Comparison of ENCODE assay signal across 8 mouse cellular contexts in the genomic region with DNA sequence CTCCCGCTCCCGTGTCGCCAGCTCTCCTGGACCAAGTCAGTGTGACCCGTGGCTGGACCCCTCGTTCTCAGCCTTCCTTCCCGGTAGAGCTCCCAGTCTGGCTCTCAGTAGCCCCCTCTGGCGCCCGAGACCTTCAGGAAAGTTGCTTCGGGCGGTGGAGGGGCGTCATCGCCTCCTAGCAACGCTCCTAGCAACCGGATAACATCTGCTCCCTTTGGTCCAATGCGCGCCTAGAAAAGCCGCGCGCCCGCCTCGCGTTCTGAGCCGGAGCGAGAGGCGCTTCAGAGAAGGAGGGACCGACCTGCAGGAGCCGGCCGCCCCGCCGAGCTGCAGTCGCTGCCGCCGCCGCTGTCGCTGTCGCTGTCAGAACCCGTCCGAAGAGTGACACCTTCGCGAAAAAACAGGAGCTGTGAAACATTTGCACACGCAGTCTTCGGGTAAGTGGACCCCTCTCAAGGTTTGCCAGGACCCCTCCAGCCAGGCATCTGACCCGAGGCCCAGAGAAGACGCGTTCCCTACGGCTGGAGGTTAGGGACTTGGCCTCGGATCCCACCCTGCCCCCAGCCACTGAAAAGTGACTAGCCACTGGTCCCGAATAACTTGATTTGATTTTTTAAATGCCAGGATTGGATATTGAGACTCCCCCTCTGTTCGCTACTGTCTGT. TPM values are rescaled to one million over a fixed set of nuclear protein-coding genes. Genes with fewer than 3 reads are reported as not detected.
DNase-seq lines count a peak whose midpoint lies in the region; ATAC-seq and TF ChIP-seq lines count a peak whose summit lies in the region.

No protein-coding gene starts in this region.

- H3K36me3 ChIP-seq in heart, embryonic 12.5 days = no peaks in the 10 kb centered on the region
- no peaks in the 10 kb centered on the region for H3K36me3 ChIP-seq in kidney, embryonic 15.5 days
- no peaks in the 10 kb centered on the region for H3K36me3 ChIP-seq in limb, embryonic 13.5 days
- H3K36me3 ChIP-seq in midbrain, embryonic 16.5 days (ENCODE audit: control insufficient read depth, insufficient read depth, low read length) = no peaks in the 10 kb centered on the region

- no peak for TF ChIP-seq POLR2A in brain, embryonic 14.5 days (IDR thresholded peaks at IDR 0.05; ENCODE audit: borderline replicate concordance, extremely low read depth, insufficient read depth, insufficient read length, poor library complexity, severe bottlenecking)

- peak overlapping the region; percentile 90 for H3K4me2 ChIP-seq in heart, embryonic 12.5 days
- peak overlapping the region; percentile 89 for H3K4me2 ChIP-seq in kidney, embryonic 15.5 days
- peak overlapping the region; percentile 91 for H3K4me2 ChIP-seq in limb, embryonic 13.5 days (replicated peaks)
- H3K4me2 ChIP-seq in midbrain, embryonic 16.5 days (ENCODE audit: low read length) = peak overlapping the region; percentile 95

- peaks cover 28% of the 10 kb centered on the region for H3K27me3 ChIP-seq in heart, embryonic 12.5 days (replicated peaks)
- peaks cover 48% of the 10 kb centered on the region for H3K27me3 ChIP-seq in kidney, embryonic 15.5 days
- peaks cover 40% of the 10 kb centered on the region for H3K27me3 ChIP-seq in limb, embryonic 13.5 days
- no peaks in the 10 kb centered on the region for H3K27me3 ChIP-seq in midbrain, embryonic 16.5 days (ENCODE audit: control insufficient read depth, insufficient read depth, low read depth, low read length)

- peak overlapping the region; percentile 46 for H3K4me3 ChIP-seq in heart, embryonic 12.5 days
- peak overlapping the region; percentile 46 for H3K4me3 ChIP-seq in kidney, embryonic 15.5 days (replicated peaks)
- peak overlapping the region; percentile 48 for H3K4me3 ChIP-seq in limb, embryonic 13.5 days
- H3K4me3 ChIP-seq in midbrain, embryonic 16.5 days (ENCODE audit: low read depth, low read length) = peak overlapping the region; percentile 57

- peaks cover 5% of the 10 kb centered on the region; the same call in 1 of the 2 replicates for H3K4me1 ChIP-seq in heart, embryonic 12.5 days (replicated peaks)
- peaks cover 13% of the 10 kb centered on the region for H3K4me1 ChIP-seq in kidney, embryonic 15.5 days
- peaks cover 12% of the 10 kb centered on the region for H3K4me1 ChIP-seq in limb, embryonic 13.5 days
- peaks cover 12% of the 10 kb centered on the region for H3K4me1 ChIP-seq in midbrain, embryonic 16.5 days (ENCODE audit: control insufficient read depth, insufficient read depth, low read length)

- no peak overlapping the region for H3K27ac ChIP-seq in heart, embryonic 12.5 days (ENCODE audit: poor library complexity, severe bottlenecking)
- H3K27ac ChIP-seq in kidney, embryonic 15.5 days = no peak overlapping the region
- H3K27ac ChIP-seq in limb, embryonic 13.5 days = no peak overlapping the region
- H3K27ac ChIP-seq in midbrain, embryonic 16.5 days (ENCODE audit: low read length) = peak overlapping the region; percentile 45

- peak; percentile 77 for TF ChIP-seq CTCF in brain, embryonic 14.5 days (IDR thresholded peaks at IDR 0.05; ENCODE audit: borderline replicate concordance, extremely low read depth, insufficient read depth, insufficient read length)

- ATAC-seq in erythroid progenitor cell, adult 5-6 weeks (replicated peaks; ENCODE audit: low FRiP score, poor library complexity, severe bottlenecking) = 0 out of 2 replicates have a peak, but pooled peaks have one; percentile 19
- ATAC-seq in heart, embryonic 12.5 days (ENCODE audit: insufficient number of reproducible peaks, low FRiP score) = peak; percentile 91
- ATAC-seq in kidney, embryonic 15.5 days (replicated peaks; ENCODE audit: low FRiP score) = peak; percentile 96
- peak; percentile 98 for ATAC-seq in limb, embryonic 13.5 days (ENCODE audit: low FRiP score, low read depth)
- peak; percentile 95 for ATAC-seq in midbrain, embryonic 16.5 days

- 0 out of 2 replicates have a peak, but pooled peaks cover 3% of the 10 kb centered on the region for H3K9me3 ChIP-seq in heart, embryonic 12.5 days (replicated peaks)
- no peaks in the 10 kb centered on the region for H3K9me3 ChIP-seq in kidney, embryonic 15.5 days (replicated peaks)
- H3K9me3 ChIP-seq in limb, embryonic 13.5 days = no peaks in the 10 kb centered on the region
- H3K9me3 ChIP-seq in midbrain, embryonic 16.5 days (replicated peaks; ENCODE audit: control insufficient read depth, low read length, poor library complexity, severe bottlenecking) = 0 out of 2 replicates have a peak, but pooled peaks cover 4% of the 10 kb centered on the region

- peak; percentile 97 for DNase-seq in brain, embryonic 14.5 days (ENCODE audit: low read depth)
- DNase-seq in telencephalon, adult 2 months (ENCODE audit: low read depth, low spot score) = peak; percentile 89
- DNase-seq in c-Kit-positive CD71-positive TER-119-positive erythroid progenitor cells, embryonic 14.5 days (ENCODE audit: low spot score) = no peak

- WGBS in heart, embryonic 12.5 days = 1% methylated on average over 49 of the region's 49 CpGs
- WGBS in kidney, embryonic 15.5 days = under 1% methylated on average over 49 of the region's 49 CpGs
- under 1% methylated on average over 49 of the region's 49 CpGs for WGBS in limb, embryonic 13.5 days
- WGBS in midbrain, embryonic 16.5 days = 1% methylated on average over 43 of the region's 49 CpGs

- peak overlapping the region; percentile 37 for H3K9ac ChIP-seq in heart, embryonic 12.5 days
- 0 out of 2 replicates have a peak overlapping the region, but pooled peaks have one; percentile 17 for H3K9ac ChIP-seq in kidney, embryonic 15.5 days
- peak overlapping the region; percentile 25; the same call in 1 of the 2 replicates for H3K9ac ChIP-seq in limb, embryonic 13.5 days
- H3K9ac ChIP-seq in midbrain, embryonic 16.5 days (ENCODE audit: low read depth, low read length) = peak overlapping the region; percentile 68

RNA-seq across cellular contexts. Expression of a gene that starts 32.0 kb away (rescaled TPM):
- not detected in 2 replicates for polyA plus RNA-seq in brain, embryonic 14.5 days (2012; rRNA removed)
- total RNA-seq in erythroid progenitor cell, adult 5-6 weeks (2015; ENCODE audit: low replicate concordance) = not detected in 2 replicates
- total RNA-seq in erythroid progenitor cell, adult 5-6 weeks (2017; ENCODE audit: low replicate concordance) = not detected in 2 replicates
- not detected in 2 replicates for polyA plus RNA-seq in heart, embryonic 12.5 days (2016; fragmentation: Nextera tagmentation; extraction: Ambion mirVana)
- polyA plus RNA-seq in kidney, embryonic 15.5 days (2015; fragmentation: Nextera tagmentation; extraction: Ambion mirVana) = not detected in 2 replicates
- polyA plus RNA-seq in limb, embryonic 13.5 days (2015; fragmentation: Nextera tagmentation; extraction: Ambion mirVana) = not detected in 2 replicates
- polyA plus RNA-seq in midbrain, embryonic 16.5 days (2015; fragmentation: Nextera tagmentation; extraction: Ambion mirVana) = not detected in 2 replicates

Comparison
In these comparisons a context has a peak if more than half of its experiments do, and no peak if none do; other contexts are left out.
1. ATAC-seq: peak in every context shown above with its lines; median percentile 98 in limb, embryonic 13.5 days; 96 in kidney, embryonic 15.5 days; 95 in midbrain, embryonic 16.5 days; 91 in heart, embryonic 12.5 days; 19 in erythroid progenitor cell, adult 5-6 weeks.
2. H3K9ac ChIP-seq: peak in every context shown above with its lines; median percentile 68 in midbrain, embryonic 16.5 days; 37 in heart, embryonic 12.5 days; 25 in limb, embryonic 13.5 days; 17 in kidney, embryonic 15.5 days.